Mouse (Mus musculus): ENCODE data around the gene Dlg2.

Dlg2 gene

GRCm38 (mm10) chr7:90476313-90477245 lies at the start of gene Dlg2:
Gene Dlg2 (plus strand): TSS chr7:90476672.
- peak; percentile 54 for DNase-seq

- peak in 1 of 2 experiments; percentile 21 for DNase-seq
These were observed 49.5 kb upstream of the Dlg2 start for GRCm38 (mm10) chr7:90427006-90427405.

- DNase-seq = no peak
These were observed 44.3 kb upstream of the Dlg2 start for GRCm38 (mm10) chr7:90432221-90432620.

GRCm38 (mm10) chr7:90440044-90440443 lies 36.4 kb upstream of the Dlg2 start:
- no peak for DNase-seq

- peak in 1 of 2 experiments; percentile 18 for DNase-seq
These were observed 34.4 kb upstream of the Dlg2 start for GRCm38 (mm10) chr7:90442070-90442469.

GRCm38 (mm10) chr7:90442518-90443080 lies 33.9 kb upstream of the Dlg2 start, which contains the start of gene Crebzf:
Gene Crebzf (plus strand): TSS chr7:90442729.
- DNase-seq = peak; percentile 94 to 95

GRCm38 (mm10) chr7:90443101-90444091 lies 33.1 kb upstream of the Dlg2 start:
- peak; percentile 68 to 78 for DNase-seq

GRCm38 (mm10) chr7:90444206-90444605 lies 32.3 kb upstream of the Dlg2 start:
- DNase-seq = peak in 1 of 2 experiments; percentile 16

GRCm38 (mm10) chr7:90456149-90456844 lies 20.2 kb upstream of the Dlg2 start:
- DNase-seq = no peak

GRCm38 (mm10) chr7:90456845-90457468 lies 19.5 kb upstream of the Dlg2 start, which contains the start of gene Tmem126a:
Gene Tmem126a (minus strand): TSS chr7:90457229.
- peak; percentile 82 to 85 for DNase-seq

- DNase-seq = no peak
These were observed 19.0 kb upstream of the Dlg2 start for GRCm38 (mm10) chr7:90457517-90457916.

- no peak for DNase-seq
These were observed 16.1 kb upstream of the Dlg2 start for GRCm38 (mm10) chr7:90460330-90460729.

GRCm38 (mm10) chr7:90460930-90461329 lies 15.5 kb upstream of the Dlg2 start:
- DNase-seq = peak in 1 of 2 experiments; percentile 24

- no peak for DNase-seq
These were observed 15.0 kb upstream of the Dlg2 start for GRCm38 (mm10) chr7:90461441-90461840.

GRCm38 (mm10) chr7:90473511-90473910 lies 3.0 kb upstream of the Dlg2 start:
- DNase-seq = no peak

- peak; percentile 97 to 98 for DNase-seq
These were observed 619 bp upstream of the Dlg2 start, which contains the start of gene Tmem126b for GRCm38 (mm10) chr7:90475793-90476312. Gene Tmem126b (minus strand): TSS chr7:90476001.

- DNase-seq = no peak
These were observed 6.1 kb downstream of the Dlg2 start for GRCm38 (mm10) chr7:90482607-90483006.

- no peak for DNase-seq
These were observed 31.7 kb downstream of the Dlg2 start for GRCm38 (mm10) chr7:90508124-90508523.

GRCm38 (mm10) chr7:90512293-90512692 lies 35.8 kb downstream of the Dlg2 start:
- DNase-seq = no peak

- DNase-seq = no peak
These were observed 63.3 kb downstream of the Dlg2 start for GRCm38 (mm10) chr7:90539481-90540402.

Data from cerebellum, postnatal 36 days (tissue).